In genomic region chr8:12757231-12757940, GRCm38 (mm10) we compare ENCODE assay signal across 8 mouse cellular contexts. TPM values are rescaled to one million over a fixed set of nuclear protein-coding genes. Genes with fewer than 3 reads are reported as not detected.
DNase-seq lines count a peak whose midpoint lies in the region; ATAC-seq lines count a peak whose summit lies in the region.

No protein-coding gene starts in this region.

- no peak for DNase-seq in lung, postnatal 25 days (ENCODE audit: low spot score)
- peak; percentile 39 to 44 for DNase-seq in right cerebral cortex, adult 2 months (ENCODE audit: low spot score in 2 of 2)
- DNase-seq in urinary bladder, postnatal 36 days (ENCODE audit: low spot score in 2 of 2) = no peak

- WGBS in lung, embryonic 15.5 days = under 1% methylated on average over 48 of the region's 61 CpGs
- WGBS in forebrain, embryonic 15.5 days = 2% methylated on average over 60 of the region's 61 CpGs
- 2% methylated on average over 57 of the region's 61 CpGs for WGBS in intestine, embryonic 16.5 days
- WGBS in liver, embryonic 16.5 days (ENCODE audit: insufficient replicate concordance) = 4% methylated on average over 60 of the region's 61 CpGs

- peak overlapping the region; percentile 86 for H3K27ac ChIP-seq in lung, embryonic 15.5 days
- H3K27ac ChIP-seq in forebrain, embryonic 15.5 days (replicated peaks) = peak overlapping the region; percentile 75
- peak overlapping the region; percentile 77 for H3K27ac ChIP-seq in intestine, embryonic 16.5 days (ENCODE audit: low read length)
- H3K27ac ChIP-seq in liver, embryonic 16.5 days (ENCODE audit: low read length) = no peak overlapping the region

- no peaks in the 10 kb centered on the region for H3K36me3 ChIP-seq in lung, embryonic 15.5 days
- no peaks in the 10 kb centered on the region for H3K36me3 ChIP-seq in forebrain, embryonic 15.5 days
- no peaks in the 10 kb centered on the region for H3K36me3 ChIP-seq in intestine, embryonic 16.5 days (ENCODE audit: control insufficient read depth, insufficient read depth, low read length)
- no peaks in the 10 kb centered on the region for H3K36me3 ChIP-seq in liver, embryonic 16.5 days (ENCODE audit: control insufficient read depth, insufficient read depth)

- peak overlapping the region; percentile 63 for H3K4me3 ChIP-seq in lung, embryonic 15.5 days
- peak overlapping the region; percentile 78 for H3K4me3 ChIP-seq in forebrain, embryonic 15.5 days
- H3K4me3 ChIP-seq in intestine, embryonic 16.5 days (ENCODE audit: low read length) = peak overlapping the region; percentile 87
- H3K4me3 ChIP-seq in liver, embryonic 16.5 days (ENCODE audit: low read depth, low read length) = peak overlapping the region; percentile 63

- no peaks in the 10 kb centered on the region for H3K27me3 ChIP-seq in lung, embryonic 15.5 days
- H3K27me3 ChIP-seq in forebrain, embryonic 15.5 days = no peaks in the 10 kb centered on the region
- no peaks in the 10 kb centered on the region for H3K27me3 ChIP-seq in intestine, embryonic 16.5 days (replicated peaks; ENCODE audit: control insufficient read depth, insufficient read depth, low read length)
- H3K27me3 ChIP-seq in liver, embryonic 16.5 days (ENCODE audit: control insufficient read depth, insufficient read depth, low read depth, low read length) = peaks cover 27% of the 10 kb centered on the region

- H3K9me3 ChIP-seq in lung, embryonic 15.5 days = no peaks in the 10 kb centered on the region
- no peaks in the 10 kb centered on the region for H3K9me3 ChIP-seq in forebrain, embryonic 15.5 days
- H3K9me3 ChIP-seq in intestine, embryonic 16.5 days (ENCODE audit: control insufficient read depth, low read length) = no peaks in the 10 kb centered on the region
- no peaks in the 10 kb centered on the region for H3K9me3 ChIP-seq in liver, embryonic 16.5 days (replicated peaks; ENCODE audit: control insufficient read depth, low read length)

- H3K4me1 ChIP-seq in lung, embryonic 15.5 days = peaks cover 27% of the 10 kb centered on the region
- H3K4me1 ChIP-seq in forebrain, embryonic 15.5 days = peaks cover 24% of the 10 kb centered on the region
- peaks cover 16% of the 10 kb centered on the region for H3K4me1 ChIP-seq in intestine, embryonic 16.5 days (ENCODE audit: control insufficient read depth, insufficient read depth, low read length)
- H3K4me1 ChIP-seq in liver, embryonic 16.5 days (ENCODE audit: control insufficient read depth, low read depth, low read length) = no peaks in the 10 kb centered on the region; the same call in none of the 2 replicates

- H3K9ac ChIP-seq in lung, embryonic 15.5 days = peak overlapping the region; percentile 63
- H3K9ac ChIP-seq in forebrain, embryonic 15.5 days (replicated peaks) = peak overlapping the region; percentile 88
- peak overlapping the region; percentile 92 for H3K9ac ChIP-seq in intestine, embryonic 16.5 days (ENCODE audit: low read depth, low read length)
- H3K9ac ChIP-seq in liver, embryonic 16.5 days (ENCODE audit: low read depth, low read length) = peak overlapping the region; percentile 59

- peak overlapping the region; percentile 90 for H3K4me2 ChIP-seq in lung, embryonic 15.5 days
- peak overlapping the region; percentile 68 for H3K4me2 ChIP-seq in forebrain, embryonic 15.5 days (replicated peaks)
- H3K4me2 ChIP-seq in intestine, embryonic 16.5 days (ENCODE audit: low read depth, low read length) = peak overlapping the region; percentile 79
- H3K4me2 ChIP-seq in liver, embryonic 16.5 days (ENCODE audit: low read depth, low read length) = peak overlapping the region; percentile 62

- peak; percentile 40 for ATAC-seq in lung, embryonic 15.5 days (ENCODE audit: borderline replicate concordance, extremely low read depth, low FRiP score, low TSS enrichment)
- ATAC-seq in cerebellum, adult (ENCODE audit: insufficient number of reproducible peaks, low FRiP score, low TSS enrichment) = peak; percentile 27
- ATAC-seq in forebrain, embryonic 15.5 days (replicated peaks) = peak; percentile 62
- ATAC-seq in intestine, embryonic 16.5 days = peak; percentile 25
- ATAC-seq in liver, embryonic 16.5 days (ENCODE audit: low read depth) = 0 out of 2 replicates have a peak, but pooled peaks have one; percentile 11

RNA-seq across cellular contexts. Expression of gene Atp11a, which starts 0.6 kb away (rescaled TPM):
- polyA plus RNA-seq in lung, embryonic 15.5 days (2015; fragmentation: Nextera tagmentation; extraction: Ambion mirVana) = 16.8 and 21.8 TPM in 2 replicates
- 15.7 and 16.0 TPM in 2 replicates for polyA plus RNA-seq in forebrain, embryonic 15.5 days (2015; fragmentation: Nextera tagmentation; extraction: Ambion mirVana)
- polyA plus RNA-seq in intestine, embryonic 16.5 days (2015; fragmentation: Nextera tagmentation; extraction: Ambion mirVana) = 9.0 and 11.2 TPM in 2 replicates
- 0.98 and 1.0 TPM in 2 replicates for polyA plus RNA-seq in liver, embryonic 16.5 days (2015; fragmentation: Nextera tagmentation; extraction: Ambion mirVana)

Comparison
In these comparisons a context has a peak if more than half of its experiments do, and no peak if none do; other contexts are left out.
1. ATAC-seq: peak in every context shown above with its lines; median percentile 62 in forebrain, embryonic 15.5 days; 40 in lung, embryonic 15.5 days; 27 in cerebellum, adult; 25 in intestine, embryonic 16.5 days; 11 in liver, embryonic 16.5 days.
2. DNase-seq: peak in right cerebral cortex, adult 2 months (2 of 2); none in lung, postnatal 25 days (single experiment) and urinary bladder, postnatal 36 days (0 of 2).
3. Peak in every context shown above with its lines, with median percentiles within 50 percentile points of each other: H3K4me2 ChIP-seq, H3K4me3 ChIP-seq and H3K9ac ChIP-seq.